12 mouse cellular contexts compared by ENCODE assay signal in genomic region chr10:104455549-104456351, GRCm38 (mm10).
DNase-seq lines count a peak whose midpoint lies in the region; ATAC-seq and TF ChIP-seq lines count a peak whose summit lies in the region.
"Had no signal": no experiment of that assay in that cellular context is flagged by ENCODE, and none has a peak within 500 bp of the region (broad histone marks: within the 10 kb centered on the region; RNA-seq: fewer than 3 reads in every experiment).

No protein-coding gene starts in this region.

- no peak for TF ChIP-seq EP300 in heart, adult 2 months (IDR thresholded peaks at IDR 0.05; ENCODE audit: insufficient read depth, low read depth, low read length)
- TF ChIP-seq EP300 in lung, postnatal 0 days (IDR thresholded peaks at IDR 0.05) = no peak

- no peaks in the 10 kb centered on the region for H3K27me3 ChIP-seq in heart, adult 2 months (ENCODE audit: control insufficient read depth, insufficient read depth, low read length)
- H3K27me3 ChIP-seq in lung, postnatal 0 days (replicated peaks; ENCODE audit: insufficient read depth, low read length) = no peaks in the 10 kb centered on the region

- no peak for TF ChIP-seq POLR2A in heart, adult 2 months (IDR thresholded peaks at IDR 0.05; ENCODE audit: insufficient read depth, low read depth, low read length)
- no peak for TF ChIP-seq POLR2A in lung, adult 2 months (IDR thresholded peaks at IDR 0.05; ENCODE audit: borderline replicate concordance, extremely low read depth, low read depth, low read length)

- no peaks in the 10 kb centered on the region for H3K79me2 ChIP-seq in heart, adult 2 months (replicated peaks; ENCODE audit: control insufficient read depth, insufficient read depth, low read length)

- DNase-seq in heart, adult 2 months = no peak
- DNase-seq in heart, postnatal 4 days = no peak
- DNase-seq in lung, postnatal 0 days (ENCODE audit: low spot score) = no peak
- DNase-seq in lung, adult 2 months = no peak
- DNase-seq in urinary bladder, postnatal 25 days (ENCODE audit: low spot score) = no peak
- no peak for DNase-seq in adrenal gland, adult 18-20 months (ENCODE audit: low spot score in 2 of 2)
- DNase-seq in gastrocnemius, postnatal 14 days = no peak
- DNase-seq: adrenal gland, postnatal 36 days; thymus, postnatal 4 days had no signal

- WGBS in heart, adult 2 months = 26% methylated on average over 14 of the region's 14 CpGs
- WGBS in lung, postnatal 0 days = 54% methylated on average over 14 of the region's 14 CpGs
- WGBS in lung, adult 2 months = 40% methylated on average over 14 of the region's 14 CpGs

- peak overlapping the region; percentile 30 for H3K4me3 ChIP-seq in heart, adult 2 months
- no peak overlapping the region for H3K4me3 ChIP-seq in lung, postnatal 0 days (ENCODE audit: low read depth, low read length)
- no peak overlapping the region for H3K4me3 ChIP-seq in lung, adult 2 months (replicated peaks; ENCODE audit: extremely low read depth, low read depth, low read length)

- H3K27ac ChIP-seq in heart, adult 2 months = peak overlapping the region; percentile 33
- no peak overlapping the region for H3K27ac ChIP-seq in lung, postnatal 0 days (ENCODE audit: low read length)
- H3K27ac ChIP-seq: liver, embryonic 14.5 days had no signal

- H3K4me2 ChIP-seq in lung, postnatal 0 days (replicated peaks; ENCODE audit: low read depth, low read length) = peak overlapping the region; percentile 20; the same call in 1 of the 2 replicates

- intact Hi-C loops in heart, adult 2 months (cut with DNase I) = no loop called here
- intact Hi-C loops in gastrocnemius, postnatal 14 days (cut with DNase I; ENCODE audit: low total_unique reads) = no loop called here

- no peaks in the 10 kb centered on the region for H3K9me3 ChIP-seq in lung, postnatal 0 days (ENCODE audit: low read length)

- no peaks in the 10 kb centered on the region for H3K36me3 ChIP-seq in heart, adult 2 months (ENCODE audit: control insufficient read depth, insufficient read depth, low read length)
- no peaks in the 10 kb centered on the region for H3K36me3 ChIP-seq in lung, postnatal 0 days (ENCODE audit: insufficient read depth, low read length)

- no peak for TF ChIP-seq CTCF in heart, adult 2 months (IDR thresholded peaks at IDR 0.05)
- TF ChIP-seq CTCF in lung, postnatal 0 days (IDR thresholded peaks at IDR 0.05) = no peak
- TF ChIP-seq CTCF in lung, adult 2 months (IDR thresholded peaks at IDR 0.05; ENCODE audit: insufficient read depth, low read length) = no peak

- ATAC-seq in lung, postnatal 0 days = no peak
- peak; percentile 24; the same call in 1 of the 2 replicates for ATAC-seq in megakaryocyte, adult 5-6 weeks (ENCODE audit: poor library complexity, severe bottlenecking)
- ATAC-seq: intestine, postnatal 0 days had no signal

- H3K4me1 ChIP-seq in heart, adult 2 months (ENCODE audit: control insufficient read depth, insufficient read depth, low read length) = no peaks in the 10 kb centered on the region
- no peaks in the 10 kb centered on the region for H3K4me1 ChIP-seq in lung, postnatal 0 days (ENCODE audit: insufficient read depth, low read depth, low read length)
- H3K4me1 ChIP-seq in lung, adult 2 months (ENCODE audit: control insufficient read depth, insufficient read depth, low read length) = no peaks in the 10 kb centered on the region

- H3K9ac ChIP-seq in heart, adult 2 months (ENCODE audit: low read depth, low read length) = peak overlapping the region; percentile 25; the same call in 1 of the 2 replicates
- H3K9ac ChIP-seq in lung, postnatal 0 days (replicated peaks; ENCODE audit: low read depth) = no peak overlapping the region
- H3K9ac ChIP-seq: liver, embryonic 14.5 days had no signal
